Mouse (Mus musculus): ENCODE measurements at regions not wholly inside any gene's neighbourhood (a gene's known extent, or its start where the extent isn't known, plus 50 kb on each side); places are given as distances from the start of the nearest gene placed in this dataset.

DNA sequence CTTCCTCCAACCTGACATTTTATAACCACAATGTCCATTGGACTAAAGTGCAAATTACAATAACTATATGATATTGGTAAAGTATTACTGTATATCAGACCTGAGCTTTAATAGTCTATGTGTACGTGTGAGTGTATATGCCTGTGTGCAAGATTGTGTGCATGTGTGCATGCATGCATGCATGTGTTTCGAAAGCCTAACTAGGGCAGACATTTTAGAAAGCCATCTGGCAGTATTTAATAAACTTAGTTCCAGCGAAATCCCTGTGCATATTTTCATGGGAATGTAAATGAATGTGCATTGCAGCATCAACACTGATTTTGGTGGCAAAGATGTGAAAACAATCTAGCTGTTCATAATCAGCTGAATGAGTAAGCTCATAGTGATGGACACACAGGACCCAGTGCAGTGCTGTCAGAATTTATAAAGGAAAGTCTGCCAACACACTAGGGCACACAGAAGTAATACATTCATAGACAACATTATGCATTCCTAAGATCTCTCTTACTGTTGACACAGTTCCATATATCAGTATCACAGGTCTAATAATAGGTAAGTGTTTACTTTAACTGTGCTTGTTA, 1288.1 kb downstream of the D3Ertd751e start:
- DNase-seq (ENCODE audit: low read depth, low spot score): no peak

GRCm38 (mm10) chr3:43056344-43056743, 1313.9 kb downstream of the D3Ertd751e start:
- DNase-seq (ENCODE audit: low read depth, low spot score): peak; percentile 3

Data from 3T3-L1 (cell line).